Mouse (Mus musculus): Measurements from ENCODE around the gene Camk1d.

DNA sequence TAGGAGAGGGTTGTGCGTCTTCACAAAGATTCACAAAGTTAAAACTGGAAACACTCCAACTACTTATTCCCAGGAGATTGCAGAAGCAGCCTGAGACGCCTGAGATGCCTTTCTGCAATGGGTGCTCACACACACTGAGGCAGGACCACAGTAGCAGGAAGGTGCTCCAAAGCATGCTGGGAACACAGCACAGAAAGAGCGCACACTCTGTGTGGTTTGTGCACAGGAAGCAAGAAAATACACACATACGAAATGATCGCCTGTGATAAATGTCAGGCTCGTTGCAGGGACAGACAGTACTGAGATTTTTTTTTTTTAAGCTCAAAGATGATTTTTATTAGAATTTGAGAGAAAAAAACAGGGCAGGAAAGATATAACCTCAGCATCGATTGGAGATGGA lies 227.7 kb downstream of the Camk1d start:
- TF ChIP-seq POLR2A (IDR thresholded peaks at IDR 0.05; ENCODE audit: borderline replicate concordance, control insufficient read depth, low read depth, low read length) (no peak), CTCF (IDR thresholded peaks at IDR 0.05; ENCODE audit: control insufficient read depth, insufficient read depth, low read length) (no peak)

Data from bone marrow, adult 2 months (tissue).